Mouse (Mus musculus) forebrain, embryonic 15.5 days (tissue): ENCODE data around the gene Dot1l. TPM values are rescaled to one million over a fixed set of nuclear protein-coding genes. Genes with fewer than 3 reads are reported as not detected.

Source experiments
- ATAC-seq: fragments of 200-750 bp; cut with Nextera tagmentation; replicated peaks from 2 replicates; pipeline ENCODE4 v1.8.0; 2017; ENCODE audit warnings: mild to moderate bottlenecking, moderate TSS enrichment, moderate library complexity
- H3K27ac ChIP-seq: fragments of 300-500 bp; sonication (generic); replicated peaks from 2 replicates; pipeline ENCODE4 v1.5.1; 2015; ENCODE audit warnings: mild to moderate bottlenecking, inconsistent platforms
- H3K27me3 ChIP-seq: fragments of 300-500 bp; sonication (generic); 2 replicates; pipeline ENCODE4 v1.6.1; 2015; ENCODE audit warnings: inconsistent platforms
- H3K36me3 ChIP-seq: fragments of 300-500 bp; sonication (generic); 2 replicates; pipeline ENCODE4 v1.6.1; 2015; ENCODE audit warnings: mild to moderate bottlenecking, inconsistent platforms
- H3K4me1 ChIP-seq: fragments of 300-500 bp; sonication (generic); 2 replicates; pipeline ENCODE4 v1.6.1; 2015; ENCODE audit warnings: inconsistent platforms
- H3K4me2 ChIP-seq: fragments of 300-500 bp; sonication (generic); replicated peaks from 2 replicates; pipeline ENCODE4 v1.6.1; 2015; ENCODE audit warnings: mild to moderate bottlenecking, inconsistent platforms
- H3K4me3 ChIP-seq: fragments of 300-500 bp; sonication (generic); 2 replicates; pipeline ENCODE4 v1.5.1; 2015; ENCODE audit warnings: mild to moderate bottlenecking, inconsistent platforms
- H3K9ac ChIP-seq: fragments of 300-500 bp; sonication (generic); replicated peaks from 2 replicates; pipeline ENCODE4 v1.6.1; 2015; ENCODE audit warnings: mild to moderate bottlenecking, inconsistent platforms
- H3K9me3 ChIP-seq: fragments of 300-500 bp; sonication (generic); 2 replicates; pipeline ENCODE4 v1.6.1; 2016; ENCODE audit warnings: inconsistent platforms
- WGBS: fragments of 180-500 bp; shearing (Covaris S2); methylation state at CpG from one replicate; pipeline ENCODE4 v1.1.7; 2015; ENCODE audit warnings: mixed read lengths; 5-methylcytosine and 5-hydroxymethylcytosine counted together
- polyA plus RNA-seq: library from polyadenylated mRNA; unstranded; fragments of >200 nt; fragmentation: Nextera tagmentation; extraction: Ambion mirVana; gene quantifications from 2 replicates; pipeline ENCODE4 v1.2.1, GENCODE M21; 2015

Gene Dot1l
- polyA plus RNA-seq, 1 experiment from 2014 or later = 22.0 TPM

DNA sequence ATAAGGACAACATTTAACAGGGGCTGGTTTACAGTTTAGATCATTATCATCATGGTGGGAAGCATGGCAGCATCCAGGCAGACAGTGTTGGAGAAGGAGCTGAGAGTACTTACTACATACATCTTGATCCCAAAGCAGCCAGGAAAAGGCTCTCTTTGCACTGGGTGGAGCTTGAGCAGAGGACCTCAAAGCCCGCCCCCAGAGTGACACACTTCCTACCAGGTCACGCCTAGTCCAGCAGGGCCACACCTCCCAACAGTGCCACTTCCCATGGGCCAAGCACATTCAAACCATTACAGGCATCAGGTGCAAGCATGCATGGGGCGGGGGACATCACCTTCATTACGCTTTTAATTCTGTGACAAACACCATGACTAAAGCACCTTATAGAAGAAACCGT lies 10.7 kb upstream of the Dot1l start:
- Histone ChIP-seq H3K4me3 (no peak overlapping the region), H3K9me3 (no peaks in the 10 kb centered on the region), H3K9ac (no peak overlapping the region), H3K27me3 (no peaks in the 10 kb centered on the region), H3K4me1 (peaks cover 27% of the 10 kb centered on the region), H3K36me3 (no peaks in the 10 kb centered on the region), H3K27ac (no peak overlapping the region), H3K4me2 (no peak overlapping the region)
- ATAC-seq = no peak
- 46% methylated on average over 5 of the region's 5 CpGs for WGBS

DNA sequence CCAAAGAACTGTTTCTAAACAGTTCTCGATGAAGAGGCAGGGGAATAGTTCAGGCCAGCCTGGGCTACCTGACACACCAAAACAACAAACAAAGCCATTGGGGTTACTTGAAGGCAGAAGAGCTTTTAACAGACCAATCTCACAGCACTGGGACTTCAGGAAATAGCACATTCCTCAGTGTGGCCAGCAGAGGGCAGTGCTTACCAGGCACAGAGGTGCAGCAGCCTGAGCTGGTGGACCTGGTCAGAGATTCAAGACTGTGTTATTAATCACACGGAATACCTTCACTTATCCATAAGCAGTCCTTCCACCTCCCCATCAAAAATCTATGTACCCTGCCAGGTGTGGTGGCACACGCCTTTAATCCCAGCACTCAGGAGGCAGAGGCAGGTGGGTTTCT lies 7.6 kb upstream of the Dot1l start:
- ATAC-seq = 0 out of 2 replicates have a peak, but pooled peaks have one; percentile 27
- Histone ChIP-seq H3K36me3 (no peaks in the 10 kb centered on the region), H3K9ac (no peak overlapping the region), H3K4me2 (no peak overlapping the region), H3K4me1 (peaks cover 16% of the 10 kb centered on the region), H3K27ac (no peak overlapping the region), H3K27me3 (no peaks in the 10 kb centered on the region), H3K4me3 (no peak overlapping the region), H3K9me3 (no peaks in the 10 kb centered on the region)
- WGBS = 11% methylated on average over 3 of the region's 3 CpGs

DNA sequence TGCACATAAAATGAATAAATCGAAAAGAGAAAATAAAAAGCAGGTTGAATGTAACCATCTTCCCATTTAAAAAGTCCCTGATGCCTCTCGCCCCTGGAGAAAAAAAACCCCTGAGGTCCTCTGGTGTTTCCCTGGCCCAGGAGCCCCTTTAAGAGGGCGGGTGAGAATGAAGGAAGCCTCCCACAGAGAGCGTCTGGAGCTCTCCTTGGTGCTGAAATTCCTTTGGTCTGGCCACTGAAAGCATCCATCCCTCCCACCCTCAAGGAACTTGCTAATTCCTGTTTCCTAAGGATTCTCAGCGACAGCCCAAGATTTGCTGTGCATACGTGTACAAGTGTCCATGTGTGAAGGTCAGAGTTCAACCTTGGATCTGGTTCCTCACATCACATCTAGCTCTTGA lies 6.4 kb upstream of the Dot1l start:
- no peak for ATAC-seq
- no peaks in the 10 kb centered on the region for H3K36me3 ChIP-seq
- 15% methylated on average over 6 of the region's 6 CpGs for WGBS
- H3K9ac ChIP-seq = no peak overlapping the region
- no peak overlapping the region for H3K4me3 ChIP-seq
- H3K27me3 ChIP-seq = no peaks in the 10 kb centered on the region
- peaks cover 13% of the 10 kb centered on the region for H3K4me1 ChIP-seq
- no peaks in the 10 kb centered on the region for H3K9me3 ChIP-seq
- H3K27ac ChIP-seq = no peak overlapping the region
- no peak overlapping the region for H3K4me2 ChIP-seq

DNA sequence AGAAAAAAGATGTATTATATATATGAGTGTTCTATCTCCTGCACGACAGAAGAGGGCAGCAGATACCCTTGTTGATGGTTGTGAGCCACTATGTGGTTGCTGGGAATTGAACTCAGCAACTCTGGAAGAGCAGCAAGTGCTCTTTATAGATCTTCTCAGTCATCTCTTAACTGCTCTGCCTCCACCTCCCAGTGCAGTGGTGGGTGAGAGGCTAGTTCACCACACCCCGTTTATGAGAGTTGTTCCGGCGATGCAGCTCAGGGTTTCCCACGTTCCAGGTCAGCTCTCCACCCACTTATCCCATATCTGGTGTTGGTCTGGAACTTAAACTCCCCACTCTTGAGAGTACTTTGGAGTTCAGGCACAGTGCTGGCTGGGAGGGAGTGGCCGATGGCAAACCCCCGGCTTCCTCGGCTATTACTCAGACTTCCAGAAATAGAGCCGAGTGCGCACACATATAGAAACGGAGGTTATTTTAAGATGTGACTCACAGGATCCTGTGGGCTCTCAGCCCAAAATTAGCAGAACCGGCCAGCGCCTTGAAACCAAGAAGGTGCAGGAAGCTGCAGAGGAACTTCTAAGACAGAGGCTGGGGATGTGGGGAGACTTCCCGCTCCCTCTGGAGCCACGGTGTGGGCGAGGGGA lies 3.7 kb upstream of the Dot1l start:
- ATAC-seq = no peak
- Histone ChIP-seq H3K4me1 (peaks cover 24% of the 10 kb centered on the region), H3K9ac (no peak overlapping the region), H3K9me3 (no peaks in the 10 kb centered on the region), H3K4me3 (no peak overlapping the region), H3K27me3 (no peaks in the 10 kb centered on the region), H3K4me2 (peak overlapping the region; percentile 33), H3K36me3 (no peaks in the 10 kb centered on the region), H3K27ac (no peak overlapping the region)
- 16% methylated on average over 16 of the region's 16 CpGs for WGBS

DNA sequence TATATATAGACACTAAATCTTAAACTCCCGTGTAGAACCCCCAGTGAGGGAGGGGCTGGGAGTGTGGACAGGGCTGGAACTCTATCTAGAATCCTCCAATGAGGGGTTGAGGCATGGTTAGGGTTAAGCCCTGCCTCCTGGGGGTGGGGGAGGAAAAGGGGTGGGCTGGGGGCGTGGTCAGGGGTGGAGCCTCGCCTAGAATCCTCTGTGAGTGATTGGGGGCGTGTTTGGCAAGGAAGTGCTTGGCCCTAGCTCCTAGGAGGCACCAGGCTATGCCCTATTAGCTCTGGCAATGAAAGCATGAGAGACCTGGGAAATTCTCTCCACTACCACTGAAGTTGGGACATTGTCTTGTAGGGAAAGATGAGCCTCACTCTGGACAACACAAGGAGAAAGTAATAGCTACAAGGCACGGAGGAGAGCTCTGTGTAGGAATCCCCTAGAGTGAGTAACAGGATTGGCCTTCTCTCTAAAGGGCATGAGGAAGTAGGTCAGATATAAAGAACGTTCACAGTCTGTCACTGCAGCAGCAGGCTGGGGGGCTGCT lies 2.9 kb upstream of the Dot1l start:
- Histone ChIP-seq H3K27me3 (no peaks in the 10 kb centered on the region), H3K4me2 (peak overlapping the region; percentile 33), H3K36me3 (no peaks in the 10 kb centered on the region), H3K9ac (no peak overlapping the region), H3K4me1 (peaks cover 32% of the 10 kb centered on the region), H3K9me3 (no peaks in the 10 kb centered on the region), H3K4me3 (no peak overlapping the region), H3K27ac (no peak overlapping the region)
- peak; percentile 6; the same call in 1 of the 2 replicates for ATAC-seq
- 8% methylated on average over 6 of the region's 6 CpGs for WGBS

DNA sequence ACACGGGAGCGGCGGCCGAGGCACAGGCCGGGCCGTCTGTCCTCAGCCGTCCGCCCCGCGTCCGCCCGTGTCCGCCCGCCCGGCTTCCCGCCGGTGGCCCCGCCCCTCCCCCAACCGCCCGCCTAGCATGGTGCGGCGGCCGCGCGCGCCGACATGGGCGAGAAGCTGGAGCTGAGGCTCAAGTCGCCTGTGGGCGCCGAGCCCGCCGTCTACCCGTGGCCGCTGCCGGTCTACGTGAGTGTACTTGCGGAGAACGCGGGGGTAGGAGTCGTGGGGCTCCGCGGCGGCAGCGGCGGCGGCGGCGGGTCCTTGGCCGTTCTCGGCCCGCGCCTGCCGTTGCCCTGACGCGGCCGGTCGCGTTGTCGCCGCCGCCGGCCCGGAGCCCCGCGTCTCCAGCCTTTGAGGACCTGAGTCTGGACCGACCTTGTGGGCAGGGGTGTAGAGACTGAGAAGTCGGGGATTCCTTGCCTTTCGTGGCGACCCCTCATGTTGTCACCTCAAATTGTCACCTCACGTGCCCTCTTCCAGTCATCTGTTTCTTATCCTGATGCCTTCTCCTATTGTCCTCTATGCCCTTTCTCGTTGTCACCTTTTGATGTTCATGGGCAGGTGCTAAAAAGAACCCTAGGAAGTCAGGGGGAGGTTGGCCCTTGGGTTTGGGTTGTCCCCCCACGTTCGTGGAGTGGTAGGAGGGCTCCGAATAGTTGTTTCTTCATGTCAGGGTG lies 447 bp downstream of the Dot1l start:
- ATAC-seq = peak; percentile 3; the same call in 1 of the 2 replicates
- WGBS = under 1% methylated on average over 74 of the region's 75 CpGs
- peaks cover 58% of the 10 kb centered on the region for H3K4me1 ChIP-seq

DNA sequence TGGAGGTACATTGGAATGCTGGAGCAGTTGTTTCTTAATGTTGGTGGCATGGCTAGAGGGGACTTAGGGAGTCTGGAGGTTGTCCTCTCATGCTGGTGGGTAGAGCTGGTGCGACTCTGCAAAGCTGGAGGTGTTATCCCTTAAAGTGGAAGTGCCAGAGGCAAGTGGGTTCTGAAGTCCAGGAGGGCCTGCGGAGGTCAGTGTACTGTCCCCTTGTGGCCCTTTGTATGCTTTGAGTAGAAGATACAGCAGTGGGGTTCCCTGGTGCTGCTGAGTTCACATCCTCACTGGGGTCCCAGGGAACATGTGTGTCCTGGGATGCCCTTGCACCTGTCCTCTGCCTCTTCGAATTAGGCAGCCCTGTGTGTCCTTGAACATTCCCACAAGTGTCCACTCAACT lies 1.1 kb downstream of the Dot1l start:
- Histone ChIP-seq H3K27ac (no peak overlapping the region), H3K4me3 (peak overlapping the region; percentile 69), H3K36me3 (no peaks in the 10 kb centered on the region), H3K9me3 (no peaks in the 10 kb centered on the region), H3K4me1 (peaks cover 64% of the 10 kb centered on the region), H3K4me2 (peak overlapping the region; percentile 90), H3K27me3 (no peaks in the 10 kb centered on the region), H3K9ac (peak overlapping the region; percentile 85)
- WGBS = 28% methylated on average over 3 of the region's 3 CpGs
- ATAC-seq = no peak

More for the DNA sequence above, 447 bp downstream of the Dot1l start:
- Histone ChIP-seq H3K4me2 (peak overlapping the region; percentile 90), H3K9me3 (no peaks in the 10 kb centered on the region), H3K27me3 (no peaks in the 10 kb centered on the region), H3K27ac (peak overlapping the region; percentile 81), H3K9ac (peak overlapping the region; percentile 85), H3K36me3 (no peaks in the 10 kb centered on the region), H3K4me3 (peak overlapping the region; percentile 69)

DNA sequence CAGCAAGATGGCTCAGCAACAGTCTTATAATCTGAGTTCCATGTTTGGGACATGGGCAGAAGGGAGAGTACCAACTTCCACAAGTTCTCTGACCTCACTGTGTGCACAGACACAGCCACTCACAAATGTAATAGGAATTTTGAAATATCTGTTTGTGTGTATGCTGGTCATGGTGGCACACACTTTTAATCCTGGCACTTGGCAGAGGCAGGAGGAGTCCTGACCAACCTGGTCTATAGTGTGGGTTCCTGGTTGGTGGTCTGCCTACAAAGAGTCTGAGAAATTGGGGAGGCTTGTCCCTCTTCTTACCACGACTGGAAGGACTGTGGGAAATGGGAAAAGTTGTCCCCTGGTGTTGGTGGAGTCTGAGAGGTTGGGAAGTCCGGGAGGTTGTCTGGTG lies 1.5 kb downstream of the Dot1l start:
- H3K27ac ChIP-seq = no peak overlapping the region
- H3K4me1 ChIP-seq = peaks cover 61% of the 10 kb centered on the region
- H3K4me2 ChIP-seq = peak overlapping the region; percentile 90
- H3K36me3 ChIP-seq = no peaks in the 10 kb centered on the region
- peak overlapping the region; percentile 85 for H3K9ac ChIP-seq
- H3K9me3 ChIP-seq = no peaks in the 10 kb centered on the region
- H3K27me3 ChIP-seq = no peaks in the 10 kb centered on the region
- ATAC-seq = no peak
- 67% methylated on average over 2 of the region's 2 CpGs for WGBS
- peak overlapping the region; percentile 69 for H3K4me3 ChIP-seq

DNA sequence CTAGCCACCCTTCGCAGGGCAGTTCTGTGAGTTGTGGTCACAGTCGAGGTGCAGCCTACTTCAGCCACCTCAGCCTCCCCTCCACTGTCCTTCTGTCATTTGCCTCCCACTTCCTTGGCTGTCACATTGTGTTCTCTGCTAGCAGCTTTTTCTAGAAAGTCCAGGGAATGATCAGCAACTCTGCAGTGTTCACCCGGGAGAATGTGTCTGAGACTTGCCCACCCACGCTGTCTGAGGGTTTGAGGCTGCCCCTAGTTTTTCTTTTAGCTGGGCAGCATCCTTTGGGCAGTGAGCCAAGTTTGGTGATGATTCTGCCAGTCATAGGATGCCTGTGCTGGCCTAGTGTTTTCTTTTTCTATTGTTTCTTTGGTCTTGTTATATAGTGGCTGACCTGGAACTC lies 2.0 kb downstream of the Dot1l start:
- no peak for ATAC-seq
- 71% methylated on average over 4 of the region's 4 CpGs for WGBS
- Histone ChIP-seq H3K36me3 (no peaks in the 10 kb centered on the region), H3K27me3 (no peaks in the 10 kb centered on the region), H3K9ac (peak overlapping the region; percentile 85; the same call in 1 of the 2 replicates), H3K4me2 (peak overlapping the region; percentile 90), H3K4me1 (peaks cover 60% of the 10 kb centered on the region), H3K4me3 (peak overlapping the region; percentile 69), H3K9me3 (no peaks in the 10 kb centered on the region), H3K27ac (no peak overlapping the region)

DNA sequence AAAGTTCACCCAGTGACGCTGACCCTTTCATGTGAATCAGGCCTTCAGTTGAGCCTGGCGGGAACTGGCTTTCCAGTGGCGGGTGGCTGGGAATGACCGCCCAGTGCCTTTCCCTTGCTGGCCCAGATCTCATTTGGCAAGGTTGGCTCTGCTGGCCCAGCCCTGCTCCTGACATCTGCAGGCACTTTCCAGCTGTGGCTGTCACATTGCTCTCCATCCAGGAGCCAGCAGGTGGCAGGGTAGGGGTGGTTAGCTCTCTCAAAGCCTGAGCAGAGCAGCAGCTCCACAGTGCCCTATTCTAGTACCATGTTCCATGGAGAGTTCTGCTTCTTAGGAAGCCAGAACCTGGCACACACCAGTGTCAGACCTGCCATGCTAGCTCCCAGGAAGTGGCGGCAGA lies 2.7 kb downstream of the Dot1l start:
- H3K9ac ChIP-seq = no peak overlapping the region
- no peaks in the 10 kb centered on the region for H3K9me3 ChIP-seq
- peak overlapping the region; percentile 5; the same call in 1 of the 2 replicates for H3K4me3 ChIP-seq
- WGBS = 35% methylated on average over 5 of the region's 5 CpGs
- H3K4me1 ChIP-seq = peaks cover 54% of the 10 kb centered on the region
- no peak for ATAC-seq
- H3K27me3 ChIP-seq = no peaks in the 10 kb centered on the region
- no peak overlapping the region for H3K27ac ChIP-seq
- no peaks in the 10 kb centered on the region for H3K36me3 ChIP-seq
- H3K4me2 ChIP-seq = peak overlapping the region; percentile 8; the same call in 1 of the 2 replicates

DNA sequence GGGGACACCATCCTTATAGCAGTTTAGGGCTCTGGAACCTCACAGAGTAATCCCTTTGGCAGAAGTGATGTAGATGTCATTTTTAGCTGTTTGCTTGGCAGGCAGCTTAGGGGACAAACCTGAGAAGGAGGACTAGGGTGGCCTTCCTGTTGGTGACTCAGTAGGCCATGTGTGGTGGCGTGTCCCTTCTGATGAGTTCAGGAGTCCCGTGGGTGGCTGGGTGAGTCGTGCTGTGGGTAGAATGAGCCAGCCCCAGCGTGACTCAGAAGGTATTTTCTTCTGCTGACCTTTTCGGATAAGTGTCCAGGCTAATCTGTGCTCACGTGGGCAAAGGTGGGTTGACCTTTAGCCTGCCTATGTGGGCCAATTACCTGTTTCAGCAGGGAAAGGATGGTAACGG lies 3.6 kb downstream of the Dot1l start:
- no peaks in the 10 kb centered on the region for H3K27me3 ChIP-seq
- no peaks in the 10 kb centered on the region for H3K36me3 ChIP-seq
- H3K4me3 ChIP-seq = no peak overlapping the region
- 92% methylated on average over 7 of the region's 7 CpGs for WGBS
- H3K27ac ChIP-seq = no peak overlapping the region
- peaks cover 54% of the 10 kb centered on the region for H3K4me1 ChIP-seq
- no peaks in the 10 kb centered on the region for H3K9me3 ChIP-seq
- H3K4me2 ChIP-seq = no peak overlapping the region
- H3K9ac ChIP-seq = no peak overlapping the region
- ATAC-seq = no peak
